Mouse (Mus musculus): ENCODE results near the gene Mrpl34. TPM values are rescaled to one million over a fixed set of nuclear protein-coding genes. Genes with fewer than 3 reads are reported as not detected.
A peak's percentile ranks its signal among the peaks of the same experiment; 100 is the strongest.
"Not testable (repeated sequence)": the region's sequence is repeated elsewhere in the genome, so short reads cannot be mapped to it uniquely, and the experiment has no call there.

The Mrpl34 gene
- 196 and 205 TPM in 2 replicates for polyA plus RNA-seq (2014; fragmentation: Nextera tagmentation; extraction: Ambion mirVana)

- peaks cover 19% of the 10 kb centered on the region for H3K4me1 ChIP-seq (ENCODE audit: control insufficient read depth, insufficient read depth, low read length)
Observed at GRCm38 (mm10) chr8:71464513-71465500, at the start of gene Mrpl34. Mrpl34 (plus strand) TSS chr8:71464959.

GRCm38 (mm10) chr8:71422121-71422520 lies 42.6 kb upstream of the Mrpl34 start:
- ATAC-seq (ENCODE audit: insufficient read depth, low FRiP score, low TSS enrichment), result no peak
- no peaks in the 10 kb centered on the region for H3K9me3 ChIP-seq (ENCODE audit: control insufficient read depth, low read length)
- H3K9ac ChIP-seq (ENCODE audit: low read length), result no peak overlapping the region
- DNase-seq (ENCODE audit: low spot score), result no peak
- H3K4me2 ChIP-seq (ENCODE audit: low read depth), result no peak overlapping the region
- no peak overlapping the region for H3K27ac ChIP-seq (ENCODE audit: low read depth, low read length)
- H3K4me3 ChIP-seq (ENCODE audit: low read depth, low read length), result no peak overlapping the region
- no peaks in the 10 kb centered on the region for H3K36me3 ChIP-seq (ENCODE audit: control insufficient read depth, insufficient read depth, low read length)
- H3K27me3 ChIP-seq (ENCODE audit: control insufficient read depth, insufficient read depth, low read length), result no peaks in the 10 kb centered on the region
- H3K4me1 ChIP-seq (ENCODE audit: control insufficient read depth, insufficient read depth, low read length), result no peaks in the 10 kb centered on the region

More at GRCm38 (mm10) chr8:71464513-71465500, at the start of gene Mrpl34:
- no peaks in the 10 kb centered on the region for H3K9me3 ChIP-seq (ENCODE audit: control insufficient read depth, low read length)
- H3K9ac ChIP-seq (ENCODE audit: low read length), result peak within 1 kb of the TSS; percentile 76
- ATAC-seq (ENCODE audit: insufficient read depth, low FRiP score, low TSS enrichment), result peak; percentile 68
- DNase-seq (ENCODE audit: low spot score), result peak; percentile 97
- no peaks in the 10 kb centered on the region for H3K27me3 ChIP-seq (ENCODE audit: control insufficient read depth, insufficient read depth, low read length)
- under 1% methylated on average over 59 of the region's 59 CpGs for WGBS
- H3K4me3 ChIP-seq (ENCODE audit: low read depth, low read length), result peak within 1 kb of the TSS; percentile 93
- H3K4me2 ChIP-seq (ENCODE audit: low read depth), result peak within 1 kb of the TSS; percentile 88
- peak within 1 kb of the TSS; percentile 28 for H3K27ac ChIP-seq (ENCODE audit: low read depth, low read length)
- peaks cover 6% of the 10 kb centered on the region for H3K36me3 ChIP-seq (ENCODE audit: control insufficient read depth, insufficient read depth, low read length)

- H3K9me3 ChIP-seq (ENCODE audit: control insufficient read depth, low read length), result not testable (repeated sequence)
- WGBS, result 88% methylated on average over 1 of the region's 1 CpGs
Observed at GRCm38 (mm10) chr8:71432935-71433334, 31.8 kb upstream of the Mrpl34 start.

GRCm38 (mm10) chr8:71437041-71437440 lies 27.7 kb upstream of the Mrpl34 start:
- 54% methylated on average over 3 of the region's 3 CpGs for whole genome bisulfite sequencing
- DNase-seq (ENCODE audit: low spot score) (no peak), ATAC-seq (ENCODE audit: insufficient read depth, low FRiP score, low TSS enrichment) (no peak)
- no peaks in the 10 kb centered on the region for H3K4me1 ChIP-seq (ENCODE audit: control insufficient read depth, insufficient read depth, low read length)
- no peak overlapping the region for H3K4me3 ChIP-seq (ENCODE audit: low read depth, low read length)
- no peak overlapping the region for H3K9ac ChIP-seq (ENCODE audit: low read length)
- H3K9me3 ChIP-seq (ENCODE audit: control insufficient read depth, low read length), result no peaks in the 10 kb centered on the region
- no peak overlapping the region for H3K27ac ChIP-seq (ENCODE audit: low read depth, low read length)
- H3K27me3 ChIP-seq (ENCODE audit: control insufficient read depth, insufficient read depth, low read length), result no peaks in the 10 kb centered on the region
- H3K4me2 ChIP-seq (ENCODE audit: low read depth), result no peak overlapping the region
- no peaks in the 10 kb centered on the region for H3K36me3 ChIP-seq (ENCODE audit: control insufficient read depth, insufficient read depth, low read length)

More at GRCm38 (mm10) chr8:71432935-71433334, 31.8 kb upstream of the Mrpl34 start:
- not testable (repeated sequence) for DNase-seq (ENCODE audit: low spot score); ATAC-seq (ENCODE audit: insufficient read depth, low FRiP score, low TSS enrichment); H3K4me3 ChIP-seq (ENCODE audit: low read depth, low read length); H3K4me2 ChIP-seq (ENCODE audit: low read depth); H3K36me3 ChIP-seq (ENCODE audit: control insufficient read depth, insufficient read depth, low read length); H3K27ac ChIP-seq (ENCODE audit: low read depth, low read length); H3K27me3 ChIP-seq (ENCODE audit: control insufficient read depth, insufficient read depth, low read length); H3K9ac ChIP-seq (ENCODE audit: low read length); H3K4me1 ChIP-seq (ENCODE audit: control insufficient read depth, insufficient read depth, low read length)

GRCm38 (mm10) chr8:71441404-71441803 lies 23.4 kb upstream of the Mrpl34 start:
- H3K9me3 ChIP-seq (ENCODE audit: control insufficient read depth, low read length), result no peaks in the 10 kb centered on the region
- ATAC-seq (ENCODE audit: insufficient read depth, low FRiP score, low TSS enrichment) (no peak), DNase-seq (ENCODE audit: low spot score) (peak; percentile 64)
- H3K4me1 ChIP-seq (ENCODE audit: control insufficient read depth, insufficient read depth, low read length), result no peaks in the 10 kb centered on the region
- no peak overlapping the region for H3K4me2 ChIP-seq (ENCODE audit: low read depth)
- H3K27ac ChIP-seq (ENCODE audit: low read depth, low read length), result no peak overlapping the region
- H3K9ac ChIP-seq (ENCODE audit: low read length), result no peak overlapping the region
- H3K36me3 ChIP-seq (ENCODE audit: control insufficient read depth, insufficient read depth, low read length), result no peaks in the 10 kb centered on the region
- WGBS, result 1% methylated on average over 7 of the region's 7 CpGs
- H3K4me3 ChIP-seq (ENCODE audit: low read depth, low read length), result no peak overlapping the region
- no peaks in the 10 kb centered on the region for H3K27me3 ChIP-seq (ENCODE audit: control insufficient read depth, insufficient read depth, low read length)

DNA sequence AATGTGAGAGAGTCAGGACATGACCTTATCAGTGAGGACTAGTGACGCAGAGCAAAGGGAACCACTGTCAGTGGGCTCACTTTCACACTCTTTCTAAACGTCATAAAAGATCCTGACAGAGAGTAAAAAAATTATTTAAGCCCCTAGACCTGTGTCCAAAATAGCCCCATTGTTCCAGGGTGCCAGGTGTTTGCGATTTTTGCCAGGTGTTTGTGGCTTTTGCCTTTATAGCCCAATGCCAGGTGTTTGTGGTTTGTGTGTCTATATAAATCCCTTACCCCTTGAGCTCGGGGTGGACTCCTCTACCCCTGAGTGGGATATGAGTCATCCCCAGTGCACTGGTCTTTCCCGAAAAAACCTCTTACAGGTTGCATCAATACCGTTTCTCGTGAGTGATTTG lies 19.7 kb upstream of the Mrpl34 start:
- ATAC-seq (ENCODE audit: insufficient read depth, low FRiP score, low TSS enrichment) (no peak), DNase-seq (ENCODE audit: low spot score) (no peak)
- Histone ChIP-seq H3K27ac (ENCODE audit: low read depth, low read length) (no peak overlapping the region), H3K9ac (ENCODE audit: low read length) (no peak overlapping the region), H3K27me3 (ENCODE audit: control insufficient read depth, insufficient read depth, low read length) (no peaks in the 10 kb centered on the region), H3K4me3 (ENCODE audit: low read depth, low read length) (no peak overlapping the region), H3K9me3 (ENCODE audit: control insufficient read depth, low read length) (no peaks in the 10 kb centered on the region), H3K4me2 (ENCODE audit: low read depth) (no peak overlapping the region), H3K36me3 (ENCODE audit: control insufficient read depth, insufficient read depth, low read length) (no peaks in the 10 kb centered on the region), H3K4me1 (ENCODE audit: control insufficient read depth, insufficient read depth, low read length) (no peaks in the 10 kb centered on the region)
- WGBS, result 86% methylated on average over 7 of the region's 7 CpGs

GRCm38 (mm10) chr8:71451337-71451736 lies 13.4 kb upstream of the Mrpl34 start:
- Histone ChIP-seq H3K4me1 (ENCODE audit: control insufficient read depth, insufficient read depth, low read length) (no peaks in the 10 kb centered on the region), H3K27ac (ENCODE audit: low read depth, low read length) (no peak overlapping the region), H3K9ac (ENCODE audit: low read length) (no peak overlapping the region), H3K27me3 (ENCODE audit: control insufficient read depth, insufficient read depth, low read length) (no peaks in the 10 kb centered on the region), H3K4me2 (ENCODE audit: low read depth) (no peak overlapping the region), H3K9me3 (ENCODE audit: control insufficient read depth, low read length) (no peaks in the 10 kb centered on the region), H3K36me3 (ENCODE audit: control insufficient read depth, insufficient read depth, low read length) (no peaks in the 10 kb centered on the region), H3K4me3 (ENCODE audit: low read depth, low read length) (no peak overlapping the region)
- DNase-seq (ENCODE audit: low spot score), result no peak
- 60% methylated on average over 4 of the region's 4 CpGs for WGBS
- ATAC-seq (ENCODE audit: insufficient read depth, low FRiP score, low TSS enrichment), result no peak

DNA sequence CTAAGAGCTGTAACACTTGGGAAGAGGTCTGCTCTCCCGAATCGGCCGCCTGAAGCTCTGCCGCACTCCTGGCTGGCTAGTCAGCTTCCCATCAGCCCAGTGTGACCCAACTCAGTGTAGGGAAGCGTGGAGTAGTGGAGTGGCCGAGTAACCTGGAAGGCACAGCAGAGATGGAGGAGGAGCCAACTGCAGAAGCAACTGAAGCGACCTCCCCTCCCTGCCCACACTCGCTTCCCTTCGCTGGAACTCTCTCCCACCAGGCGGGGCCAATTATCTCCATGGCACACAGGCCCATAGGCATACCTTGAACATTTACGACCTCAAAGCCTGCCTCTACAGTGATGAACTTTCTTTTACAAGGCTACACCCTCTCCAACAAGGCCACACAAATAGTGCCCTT lies 13.0 kb upstream of the Mrpl34 start:
- ATAC-seq (ENCODE audit: insufficient read depth, low FRiP score, low TSS enrichment) (no peak), DNase-seq (ENCODE audit: low spot score) (no peak)
- no peak overlapping the region for H3K4me3 ChIP-seq (ENCODE audit: low read depth, low read length)
- H3K9ac ChIP-seq (ENCODE audit: low read length), result no peak overlapping the region
- 43% methylated on average over 11 of the region's 11 CpGs for WGBS
- H3K4me1 ChIP-seq (ENCODE audit: control insufficient read depth, insufficient read depth, low read length), result no peaks in the 10 kb centered on the region
- H3K4me2 ChIP-seq (ENCODE audit: low read depth), result no peak overlapping the region
- peaks cover 1% of the 10 kb centered on the region for H3K36me3 ChIP-seq (ENCODE audit: control insufficient read depth, insufficient read depth, low read length)
- no peaks in the 10 kb centered on the region for H3K27me3 ChIP-seq (ENCODE audit: control insufficient read depth, insufficient read depth, low read length)
- no peak overlapping the region for H3K27ac ChIP-seq (ENCODE audit: low read depth, low read length)
- no peaks in the 10 kb centered on the region for H3K9me3 ChIP-seq (ENCODE audit: control insufficient read depth, low read length)

- DNase-seq (ENCODE audit: low spot score) (no peak), ATAC-seq (ENCODE audit: insufficient read depth, low FRiP score, low TSS enrichment) (no peak)
- H3K27ac ChIP-seq (ENCODE audit: low read depth, low read length), result no peak overlapping the region
- H3K4me3 ChIP-seq (ENCODE audit: low read depth, low read length), result no peak overlapping the region
- H3K9ac ChIP-seq (ENCODE audit: low read length), result no peak overlapping the region
- 86% methylated on average over 2 of the region's 2 CpGs for WGBS
- H3K36me3 ChIP-seq (ENCODE audit: control insufficient read depth, insufficient read depth, low read length), result peaks cover 10% of the 10 kb centered on the region
- no peaks in the 10 kb centered on the region for H3K4me1 ChIP-seq (ENCODE audit: control insufficient read depth, insufficient read depth, low read length)
- H3K9me3 ChIP-seq (ENCODE audit: control insufficient read depth, low read length), result no peaks in the 10 kb centered on the region
- H3K27me3 ChIP-seq (ENCODE audit: control insufficient read depth, insufficient read depth, low read length), result no peaks in the 10 kb centered on the region
- H3K4me2 ChIP-seq (ENCODE audit: low read depth), result no peak overlapping the region
Observed at GRCm38 (mm10) chr8:71452669-71453068, 12.1 kb upstream of the Mrpl34 start.

All from neural tube, embryonic 11.5 days (tissue).